Mouse (Mus musculus): ENCODE results near the gene Idua. TPM values are rescaled to one million over a fixed set of nuclear protein-coding genes. Genes with fewer than 3 reads are reported as not detected.

Idua gene
- polyA plus RNA-seq, 1 experiment: 9.1 TPM

DNA sequence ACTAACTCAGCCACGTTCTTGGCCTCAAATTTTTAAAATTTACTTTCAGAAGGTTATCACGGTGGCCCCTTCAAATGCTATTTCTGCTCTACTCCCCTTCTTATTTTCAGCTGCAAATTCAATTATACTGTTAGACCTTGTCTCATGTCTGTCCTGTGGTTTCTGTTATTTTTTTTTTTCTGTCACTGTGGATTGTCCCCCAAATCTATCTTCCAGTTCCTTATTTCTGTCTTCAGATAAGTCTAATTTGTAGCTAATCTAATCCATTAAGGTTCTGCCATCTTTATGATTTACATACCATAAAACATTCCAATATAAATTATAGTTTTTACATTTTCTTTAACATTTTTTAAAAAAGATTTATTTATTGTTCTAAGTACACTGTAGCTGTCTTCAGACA is 7.2 kb downstream of the Idua start:
- Histone ChIP-seq H3K4me1 (ENCODE audit: control insufficient read depth, insufficient read depth, low read length) (peaks cover 10% of the 10 kb centered on the region; the same call in 1 of the 2 replicates), H3K27me3 (replicated peaks; ENCODE audit: control insufficient read depth, insufficient read depth, low read length) (no peaks in the 10 kb centered on the region), H3K4me3 (ENCODE audit: insufficient read depth, low read depth, low read length) (no peak overlapping the region), H3K27ac (ENCODE audit: insufficient read depth, low read depth, low read length) (no peak overlapping the region), H3K36me3 (ENCODE audit: control insufficient read depth, insufficient read depth, low read length) (no peaks in the 10 kb centered on the region)
- WGBS: 73% methylated on average over 2 of the region's 2 CpGs
- DNase-seq: no peak
- TF ChIP-seq CTCF (conservative IDR thresholded peaks at IDR 0.05; ENCODE audit: insufficient read depth, insufficient read length, low read depth, low read length) (no peak), POLR2A (IDR thresholded peaks at IDR 0.05; ENCODE audit: low read depth, low read length) (no peak)

DNA sequence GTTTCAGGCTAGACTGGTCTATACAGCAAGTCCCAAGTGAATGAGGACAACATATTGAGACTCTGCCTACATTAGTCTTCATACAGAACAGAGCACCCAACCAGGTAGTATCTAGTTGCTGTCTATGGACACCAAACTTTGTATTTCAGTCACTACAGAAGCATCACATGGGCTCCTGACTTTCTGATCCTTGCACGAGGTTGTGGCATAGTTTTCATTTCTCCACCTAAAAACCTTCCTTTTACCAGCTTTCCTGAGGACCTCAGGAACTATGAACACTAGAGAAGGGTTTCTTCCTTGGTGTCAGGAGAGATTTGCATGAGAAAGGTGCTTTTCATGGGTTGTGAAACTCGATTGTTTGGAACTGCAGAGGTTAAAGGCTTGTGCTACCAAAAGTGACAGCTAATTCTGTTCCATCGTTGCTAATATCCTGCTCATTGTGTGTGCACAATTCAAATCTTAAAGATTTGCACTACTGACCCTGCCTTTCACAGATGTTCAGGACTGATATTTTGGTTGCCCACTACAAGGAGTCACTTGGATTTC is 8.3 kb downstream of the Idua start:
- TF ChIP-seq POLR2A (IDR thresholded peaks at IDR 0.05; ENCODE audit: low read depth, low read length) (no peak), CTCF (conservative IDR thresholded peaks at IDR 0.05; ENCODE audit: insufficient read depth, insufficient read length, low read depth, low read length) (no peak)
- WGBS: 7% methylated on average over 3 of the region's 3 CpGs
- Histone ChIP-seq H3K27ac (ENCODE audit: insufficient read depth, low read depth, low read length) (peak overlapping the region; percentile 89), H3K27me3 (replicated peaks; ENCODE audit: control insufficient read depth, insufficient read depth, low read length) (no peaks in the 10 kb centered on the region), H3K4me1 (ENCODE audit: control insufficient read depth, insufficient read depth, low read length) (peaks cover 10% of the 10 kb centered on the region; the same call in 1 of the 2 replicates), H3K4me3 (ENCODE audit: insufficient read depth, low read depth, low read length) (peak overlapping the region; percentile 70), H3K36me3 (ENCODE audit: control insufficient read depth, insufficient read depth, low read length) (no peaks in the 10 kb centered on the region)
- no peak for DNase-seq

DNA sequence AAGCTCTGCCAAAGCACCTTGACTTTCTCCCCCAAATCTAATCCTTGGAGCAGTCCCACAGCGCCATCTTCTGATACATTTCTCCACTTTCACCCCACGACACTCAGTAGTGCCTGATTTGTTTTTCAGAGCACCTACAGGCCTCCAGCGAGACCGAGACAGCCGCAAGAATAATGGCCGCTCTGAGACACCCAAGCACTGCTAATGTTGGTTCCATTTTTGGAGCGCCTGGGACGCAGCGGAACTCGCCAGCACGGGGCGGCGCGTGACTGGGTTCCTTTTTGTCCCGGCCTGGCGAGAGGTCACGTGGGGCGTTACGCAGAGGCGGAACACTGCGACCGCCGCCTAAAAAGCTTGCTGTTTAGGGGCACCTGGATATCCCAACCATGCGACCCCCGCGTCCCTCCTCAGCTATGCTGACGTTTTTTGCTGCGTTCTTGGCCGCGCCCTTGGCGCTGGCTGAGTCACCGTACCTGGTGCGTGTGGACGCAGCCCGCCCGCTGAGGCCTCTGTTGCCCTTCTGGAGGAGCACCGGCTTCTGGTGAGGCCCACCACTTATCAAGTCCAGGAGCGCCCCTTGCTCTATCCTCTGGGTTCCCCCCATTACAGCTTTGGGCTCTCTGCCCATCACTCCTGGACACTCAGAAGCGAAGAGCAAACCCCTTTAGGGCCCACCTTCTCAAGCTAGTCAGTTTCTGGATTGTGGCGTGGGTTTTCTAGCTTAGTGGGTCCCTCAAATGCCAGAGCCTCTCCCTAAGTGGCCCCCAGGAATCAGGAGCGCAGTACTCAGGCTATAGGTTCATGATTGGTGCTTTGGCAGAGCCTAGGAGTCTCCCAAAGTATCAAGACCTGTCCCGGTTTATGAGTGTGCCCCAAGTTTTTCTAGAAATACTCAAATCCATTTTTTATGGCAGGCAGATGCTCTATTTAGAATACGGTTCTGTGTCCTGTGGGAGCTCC is 9.1 kb downstream of the Idua start, which contains the start of gene Dgkq:
Gene Dgkq (minus strand): TSS at position 696 of the 960 bp plus-strand sequence.
- peak; percentile 96 for DNase-seq
- H3K27me3 ChIP-seq (replicated peaks; ENCODE audit: control insufficient read depth, insufficient read depth, low read length): no peaks in the 10 kb centered on the region
- no peaks in the 10 kb centered on the region for H3K36me3 ChIP-seq (ENCODE audit: control insufficient read depth, insufficient read depth, low read length)
- H3K4me1 ChIP-seq (ENCODE audit: control insufficient read depth, insufficient read depth, low read length): peaks cover 13% of the 10 kb centered on the region; the same call in 1 of the 2 replicates
- TF ChIP-seq CTCF (conservative IDR thresholded peaks at IDR 0.05; ENCODE audit: insufficient read depth, insufficient read length, low read depth, low read length) (peak; percentile 59), POLR2A (IDR thresholded peaks at IDR 0.05; ENCODE audit: low read depth, low read length) (peak; percentile 66)
- peak within 1 kb of the TSS; percentile 70 for H3K4me3 ChIP-seq (ENCODE audit: insufficient read depth, low read depth, low read length)
- 5% methylated on average over 43 of the region's 43 CpGs for WGBS
- peak within 1 kb of the TSS; percentile 89 for H3K27ac ChIP-seq (ENCODE audit: insufficient read depth, low read depth, low read length)

DNA sequence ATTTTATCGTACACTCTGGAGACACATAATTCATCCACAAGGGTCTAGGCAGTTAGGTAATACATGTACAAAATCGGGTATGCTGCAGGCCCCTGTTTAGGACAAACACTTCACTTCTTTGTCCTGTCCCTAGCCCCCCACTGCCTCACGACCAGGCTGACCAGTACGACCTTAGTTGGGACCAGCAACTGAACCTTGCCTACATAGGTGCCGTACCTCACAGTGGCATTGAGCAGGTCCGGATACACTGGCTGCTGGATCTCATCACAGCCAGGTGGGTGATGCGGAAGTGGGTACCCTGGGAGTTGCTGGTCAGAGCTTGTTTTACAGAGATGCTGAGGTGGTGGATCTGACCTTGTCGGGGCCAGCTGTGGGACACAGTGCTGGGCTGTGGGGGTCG is 9.9 kb downstream of the Idua start:
- Histone ChIP-seq H3K27me3 (replicated peaks; ENCODE audit: control insufficient read depth, insufficient read depth, low read length) (no peaks in the 10 kb centered on the region), H3K27ac (ENCODE audit: insufficient read depth, low read depth, low read length) (no peak overlapping the region), H3K4me3 (ENCODE audit: insufficient read depth, low read depth, low read length) (peak overlapping the region; percentile 70; the same call in 1 of the 2 replicates), H3K4me1 (ENCODE audit: control insufficient read depth, insufficient read depth, low read length) (peaks cover 13% of the 10 kb centered on the region; the same call in 1 of the 2 replicates), H3K36me3 (ENCODE audit: control insufficient read depth, insufficient read depth, low read length) (no peaks in the 10 kb centered on the region)
- no peak for TF ChIP-seq CTCF (conservative IDR thresholded peaks at IDR 0.05; ENCODE audit: insufficient read depth, insufficient read length, low read depth, low read length)
- peak; percentile 83 for TF ChIP-seq POLR2A (IDR thresholded peaks at IDR 0.05; ENCODE audit: low read depth, low read length)
- 57% methylated on average over 9 of the region's 9 CpGs for WGBS
- DNase-seq: peak; percentile 43

DNA sequence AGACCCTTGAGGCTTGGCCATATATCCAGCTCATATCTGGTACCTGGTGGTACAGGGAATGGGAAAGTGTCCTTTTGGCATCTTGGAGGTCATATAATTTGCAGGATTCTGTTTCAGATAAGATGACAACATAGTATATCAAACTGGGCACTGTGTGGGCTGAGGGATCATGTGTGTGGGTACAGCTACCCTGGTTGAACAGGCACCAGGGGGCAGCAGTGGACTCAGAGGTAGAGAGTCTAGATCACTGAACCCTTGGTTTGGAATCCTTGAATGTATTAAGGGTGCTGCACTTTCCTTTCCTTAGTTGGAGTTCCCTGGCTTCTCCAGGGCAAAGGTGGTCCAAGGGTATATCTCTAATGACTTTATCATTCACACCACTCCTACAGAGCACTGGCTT is 10.7 kb downstream of the Idua start:
- DNase-seq: peak; percentile 77
- peak overlapping the region; percentile 43; the same call in 1 of the 2 replicates for H3K27ac ChIP-seq (ENCODE audit: insufficient read depth, low read depth, low read length)

DNA sequence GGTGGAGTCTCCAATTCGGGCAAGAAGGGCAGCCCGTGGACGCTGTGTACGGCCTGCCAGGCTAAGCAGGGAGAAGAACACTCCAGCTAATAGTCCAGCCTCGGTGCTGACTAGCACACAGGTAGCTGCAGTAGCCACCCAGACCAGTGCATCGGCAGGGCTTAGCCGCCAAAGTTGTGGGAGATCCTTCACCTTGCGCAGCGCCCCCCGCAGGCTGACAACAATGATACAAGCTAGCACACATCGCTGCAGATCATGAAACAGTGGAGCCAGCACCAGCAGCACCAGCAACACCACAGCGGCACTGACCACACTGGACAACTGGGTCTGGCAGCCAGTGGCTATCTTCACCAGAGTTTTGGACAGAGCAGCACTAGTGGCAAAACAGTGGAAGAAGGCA is 11.6 kb downstream of the Idua start:
- no peak overlapping the region for H3K27ac ChIP-seq (ENCODE audit: insufficient read depth, low read depth, low read length)
- TF ChIP-seq CTCF (conservative IDR thresholded peaks at IDR 0.05; ENCODE audit: insufficient read depth, insufficient read length, low read depth, low read length) (peak; percentile 23; the same call in 1 of the 2 replicates), POLR2A (IDR thresholded peaks at IDR 0.05; ENCODE audit: low read depth, low read length) (peak; percentile 14)
- 84% methylated on average over 12 of the region's 12 CpGs for WGBS
- no peaks in the 10 kb centered on the region for H3K36me3 ChIP-seq (ENCODE audit: control insufficient read depth, insufficient read depth, low read length)
- H3K27me3 ChIP-seq (replicated peaks; ENCODE audit: control insufficient read depth, insufficient read depth, low read length): no peaks in the 10 kb centered on the region
- peaks cover 21% of the 10 kb centered on the region for H3K4me1 ChIP-seq (ENCODE audit: control insufficient read depth, insufficient read depth, low read length)
- no peak for DNase-seq
- no peak overlapping the region for H3K4me3 ChIP-seq (ENCODE audit: insufficient read depth, low read depth, low read length)

More for the DNA sequence above, 10.7 kb downstream of the Idua start:
- H3K27me3 ChIP-seq (replicated peaks; ENCODE audit: control insufficient read depth, insufficient read depth, low read length): no peaks in the 10 kb centered on the region
- H3K36me3 ChIP-seq (ENCODE audit: control insufficient read depth, insufficient read depth, low read length): no peaks in the 10 kb centered on the region
- H3K4me3 ChIP-seq (ENCODE audit: insufficient read depth, low read depth, low read length): no peak overlapping the region
- peaks cover 16% of the 10 kb centered on the region; the same call in 1 of the 2 replicates for H3K4me1 ChIP-seq (ENCODE audit: control insufficient read depth, insufficient read depth, low read length)
- TF ChIP-seq CTCF (conservative IDR thresholded peaks at IDR 0.05; ENCODE audit: insufficient read depth, insufficient read length, low read depth, low read length) (peak; percentile 76), POLR2A (IDR thresholded peaks at IDR 0.05; ENCODE audit: low read depth, low read length) (no peak)

DNA sequence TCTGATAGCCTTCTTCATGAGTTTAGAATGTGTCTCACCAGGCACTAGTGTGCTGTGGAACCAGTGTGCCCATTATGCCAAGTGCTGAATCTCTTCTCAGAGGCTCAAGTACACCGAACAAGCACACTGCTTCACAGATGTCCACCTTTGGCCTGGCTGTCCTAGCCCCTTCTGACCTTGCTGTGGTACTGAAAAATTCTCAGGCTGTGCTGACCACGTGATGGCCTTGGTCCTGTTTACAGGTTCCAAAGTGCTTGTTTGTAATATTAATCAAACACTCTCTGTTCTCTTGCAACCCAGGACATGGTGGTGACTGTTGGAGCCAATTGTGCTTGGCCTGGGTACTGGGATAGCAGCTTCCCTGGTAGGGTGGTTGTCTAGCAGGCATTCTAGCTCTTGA is 14.5 kb downstream of the Idua start:
- H3K27me3 ChIP-seq (replicated peaks; ENCODE audit: control insufficient read depth, insufficient read depth, low read length): no peaks in the 10 kb centered on the region
- 52% methylated on average over 2 of the region's 2 CpGs for WGBS
- H3K27ac ChIP-seq (ENCODE audit: insufficient read depth, low read depth, low read length): peak overlapping the region; percentile 94
- DNase-seq: peak; percentile 93
- peaks cover 25% of the 10 kb centered on the region for H3K4me1 ChIP-seq (ENCODE audit: control insufficient read depth, insufficient read depth, low read length)
- TF ChIP-seq CTCF (conservative IDR thresholded peaks at IDR 0.05; ENCODE audit: insufficient read depth, insufficient read length, low read depth, low read length): no peak
- no peak for TF ChIP-seq POLR2A (IDR thresholded peaks at IDR 0.05; ENCODE audit: low read depth, low read length)
- no peaks in the 10 kb centered on the region for H3K36me3 ChIP-seq (ENCODE audit: control insufficient read depth, insufficient read depth, low read length)
- H3K4me3 ChIP-seq (ENCODE audit: insufficient read depth, low read depth, low read length): peak overlapping the region; percentile 48
